Mouse (Mus musculus) forebrain, embryonic 16.5 days (tissue): Measurements from ENCODE around the gene Nle1. TPM values are rescaled to one million over a fixed set of nuclear protein-coding genes. Genes with fewer than 3 reads are reported as not detected.

Experiments used
- ATAC-seq: fragments of 200-750 bp; cut with Nextera tagmentation; 2 replicates; pipeline ENCODE4 v1.8.0; 2017; ENCODE audit warnings: mild to moderate bottlenecking, moderate library complexity
- H3K27ac ChIP-seq: fragments of 300-500 bp; sonication (generic); 2 replicates; pipeline ENCODE4 v1.5.1; 2014; ENCODE audit warnings: low read length, control low read depth
- H3K27me3 ChIP-seq: fragments of 300-500 bp; sonication (generic); replicated peaks from 2 replicates; pipeline ENCODE4 v1.6.1; 2014; ENCODE audit warnings: low read length; ENCODE audit not compliant: control insufficient read depth, insufficient read depth
- H3K36me3 ChIP-seq: fragments of 300-500 bp; sonication (generic); 2 replicates; pipeline ENCODE4 v1.6.1; 2014; ENCODE audit not compliant: control insufficient read depth, insufficient read depth
- H3K4me1 ChIP-seq: fragments of 300-500 bp; sonication (generic); replicated peaks from 2 replicates; pipeline ENCODE4 v1.6.1; 2014; ENCODE audit warnings: low read length; ENCODE audit not compliant: control insufficient read depth, insufficient read depth
- H3K4me2 ChIP-seq: fragments of 300-500 bp; sonication (generic); 2 replicates; pipeline ENCODE4 v1.6.1; 2014; ENCODE audit warnings: mild to moderate bottlenecking, low read length, control low read depth
- H3K4me3 ChIP-seq: fragments of 300-500 bp; sonication (generic); replicated peaks from 2 replicates; pipeline ENCODE4 v1.5.1; 2014; ENCODE audit warnings: mild to moderate bottlenecking, low read length, control low read depth
- H3K9ac ChIP-seq: fragments of 300-500 bp; sonication (generic); replicated peaks from 2 replicates; pipeline ENCODE4 v1.6.1; 2014; ENCODE audit warnings: low read depth, low read length, control low read depth
- H3K9me3 ChIP-seq: fragments of 300-500 bp; sonication (generic); 2 replicates; pipeline ENCODE4 v1.6.1; 2016; ENCODE audit warnings: low read length; ENCODE audit not compliant: control insufficient read depth
- WGBS: fragments of 180-500 bp; shearing (Covaris S2); extraction: QIAGEN DNeasy Blood & Tissue Kit; methylation state at CpG from one replicate; pipeline ENCODE4 v1.1.7; 2014; 5-methylcytosine and 5-hydroxymethylcytosine counted together
- polyA plus RNA-seq: library from polyadenylated mRNA; unstranded; fragments of >200 nt; fragmentation: Nextera tagmentation; extraction: Ambion mirVana; gene quantifications from 2 replicates; pipeline ENCODE4 v1.2.1, GENCODE M21; 2015

Nle1 gene
- polyA plus RNA-seq, 1 experiment from 2014 or later, result 39.7 TPM

DNA sequence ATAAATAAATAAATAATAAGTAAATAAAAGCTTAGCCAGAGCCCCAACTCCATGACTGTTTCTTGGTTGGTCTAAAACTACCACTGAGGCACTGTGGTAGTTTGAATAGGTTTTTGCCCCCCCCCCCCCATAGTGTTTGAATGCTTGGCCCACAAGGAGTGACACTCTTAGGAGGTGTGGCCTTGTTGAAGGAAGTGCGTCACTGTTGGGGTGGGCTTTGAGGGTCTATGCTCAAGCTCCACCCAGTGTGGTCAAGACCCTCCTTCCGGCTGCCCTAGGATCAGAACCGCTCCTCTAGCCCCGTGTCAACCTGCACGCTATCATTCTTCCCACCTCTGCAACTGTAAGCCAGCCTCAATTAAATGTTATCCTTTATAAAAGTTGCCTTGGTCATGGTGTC is 32.6 kb downstream of the Nle1 start:
- no peaks in the 10 kb centered on the region for H3K9me3 ChIP-seq
- no peak for ATAC-seq
- 0 out of 2 replicates have a peak, but pooled peaks cover 2% of the 10 kb centered on the region for H3K4me1 ChIP-seq
- H3K36me3 ChIP-seq, result no peaks in the 10 kb centered on the region
- no peak overlapping the region for H3K4me3 ChIP-seq
- no peak overlapping the region for H3K4me2 ChIP-seq
- no peaks in the 10 kb centered on the region for H3K27me3 ChIP-seq
- H3K9ac ChIP-seq, result no peak overlapping the region
- no peak overlapping the region for H3K27ac ChIP-seq
- 96% methylated on average over 5 of the region's 5 CpGs for WGBS

DNA sequence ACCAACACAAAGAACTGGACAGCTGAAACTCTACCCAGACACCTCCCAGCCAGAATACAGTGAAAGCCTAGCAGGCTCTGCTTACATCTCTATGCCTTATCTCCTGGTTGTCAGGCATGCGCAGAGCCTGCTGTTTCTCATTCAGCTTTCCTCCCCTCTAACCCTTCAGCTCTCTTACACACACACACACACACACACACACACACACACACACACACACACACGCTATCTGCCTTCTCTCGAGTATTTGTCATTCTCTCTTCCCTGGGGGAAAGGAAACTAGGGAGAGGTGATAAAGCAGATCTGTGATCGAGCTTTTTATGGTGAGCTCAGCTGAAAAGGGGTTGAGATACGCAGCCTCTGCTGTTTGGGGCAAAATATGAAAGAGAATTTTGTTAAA is 33.3 kb downstream of the Nle1 start:
- H3K4me1 ChIP-seq, result 0 out of 2 replicates have a peak, but pooled peaks cover 6% of the 10 kb centered on the region
- H3K4me3 ChIP-seq, result no peak overlapping the region
- no peaks in the 10 kb centered on the region for H3K27me3 ChIP-seq
- no peaks in the 10 kb centered on the region for H3K36me3 ChIP-seq
- no peak overlapping the region for H3K4me2 ChIP-seq
- H3K9me3 ChIP-seq, result no peaks in the 10 kb centered on the region
- ATAC-seq, result no peak
- 85% methylated on average over 5 of the region's 5 CpGs for WGBS
- H3K9ac ChIP-seq, result no peak overlapping the region
- no peak overlapping the region for H3K27ac ChIP-seq

DNA sequence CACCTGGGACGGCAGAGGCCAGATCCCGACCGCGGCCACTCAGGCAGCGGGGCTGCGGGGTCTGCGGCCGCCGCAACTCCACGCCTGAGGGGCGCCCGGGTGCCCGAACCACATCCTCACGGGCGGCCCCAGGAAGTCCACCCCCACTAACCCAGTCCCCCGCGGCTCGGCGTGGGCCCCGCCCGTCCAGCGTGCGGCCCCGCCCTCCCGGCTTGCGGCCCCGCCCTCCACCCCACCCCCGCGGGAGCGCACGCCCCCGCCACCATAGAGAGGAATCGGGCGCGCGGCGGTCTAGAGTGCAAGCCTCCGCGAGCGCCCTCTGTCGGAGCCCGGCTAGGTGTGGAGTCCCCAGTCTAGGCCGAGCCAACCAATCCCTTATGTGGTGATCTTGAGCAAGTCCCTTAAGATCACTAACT is 37.2 kb downstream of the Nle1 start, which contains the start of gene Rffl:
TSS of gene Rffl (minus strand) at position 180 of the 416 bp plus-strand sequence.
- ATAC-seq, result peak; percentile 97
- Histone ChIP-seq H3K4me3 (peak within 1 kb of the TSS; percentile 58), H3K27me3 (no peaks in the 10 kb centered on the region), H3K4me1 (peaks cover 16% of the 10 kb centered on the region), H3K4me2 (peak within 1 kb of the TSS; percentile 48), H3K27ac (no peak within 1 kb of the TSS), H3K9ac (peak within 1 kb of the TSS; percentile 55), H3K36me3 (no peaks in the 10 kb centered on the region), H3K9me3 (no peaks in the 10 kb centered on the region)
- under 1% methylated on average over 39 of the region's 43 CpGs for WGBS

DNA sequence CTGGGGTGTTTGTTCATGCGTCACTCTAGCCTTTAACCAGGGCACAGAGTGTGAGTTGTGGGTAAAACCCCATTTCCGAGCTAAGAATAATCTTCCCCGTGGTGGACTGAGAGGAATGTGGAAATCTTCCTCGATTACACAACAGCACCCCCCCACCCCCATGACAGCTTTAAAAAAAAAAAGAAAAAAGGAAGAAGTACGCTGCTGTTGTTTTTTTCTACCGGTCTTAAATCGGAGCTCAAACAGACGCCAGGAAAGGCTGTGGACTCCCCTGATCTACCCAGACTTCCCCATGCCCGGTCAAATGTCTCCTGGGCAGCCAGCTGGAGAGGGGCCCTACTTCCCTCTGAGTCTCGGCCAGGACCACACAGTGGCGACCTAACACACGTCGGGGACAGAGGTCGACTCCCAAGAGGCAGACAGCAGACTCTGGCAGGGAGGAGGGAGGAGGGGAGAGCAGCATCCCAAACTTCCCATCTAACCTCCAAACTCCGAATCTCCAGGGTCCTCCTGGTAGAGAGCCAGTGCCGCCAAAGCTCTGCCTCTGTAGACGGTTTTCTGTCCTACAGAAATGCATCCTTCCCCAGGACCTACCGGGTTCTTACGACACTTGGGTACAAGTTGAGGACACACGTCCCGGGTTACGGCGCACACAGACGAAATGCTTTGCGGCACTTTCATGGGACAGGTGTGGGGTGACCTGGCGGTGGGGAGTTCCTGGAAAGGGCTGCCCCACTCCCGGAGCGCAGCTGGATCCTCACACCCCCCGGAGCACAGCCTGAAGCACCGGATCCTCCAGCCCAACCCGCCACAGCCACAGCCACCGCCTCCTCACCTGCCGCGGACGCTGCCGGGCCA is 37.8 kb downstream of the Nle1 start:
- Histone ChIP-seq H3K4me3 (peak overlapping the region; percentile 58), H3K36me3 (no peaks in the 10 kb centered on the region), H3K4me2 (peak overlapping the region; percentile 48), H3K9me3 (no peaks in the 10 kb centered on the region), H3K27ac (no peak overlapping the region), H3K27me3 (no peaks in the 10 kb centered on the region), H3K9ac (peak overlapping the region; percentile 55), H3K4me1 (peaks cover 16% of the 10 kb centered on the region)
- 6% methylated on average over 36 of the region's 36 CpGs for WGBS
- peak; percentile 21 for ATAC-seq

DNA sequence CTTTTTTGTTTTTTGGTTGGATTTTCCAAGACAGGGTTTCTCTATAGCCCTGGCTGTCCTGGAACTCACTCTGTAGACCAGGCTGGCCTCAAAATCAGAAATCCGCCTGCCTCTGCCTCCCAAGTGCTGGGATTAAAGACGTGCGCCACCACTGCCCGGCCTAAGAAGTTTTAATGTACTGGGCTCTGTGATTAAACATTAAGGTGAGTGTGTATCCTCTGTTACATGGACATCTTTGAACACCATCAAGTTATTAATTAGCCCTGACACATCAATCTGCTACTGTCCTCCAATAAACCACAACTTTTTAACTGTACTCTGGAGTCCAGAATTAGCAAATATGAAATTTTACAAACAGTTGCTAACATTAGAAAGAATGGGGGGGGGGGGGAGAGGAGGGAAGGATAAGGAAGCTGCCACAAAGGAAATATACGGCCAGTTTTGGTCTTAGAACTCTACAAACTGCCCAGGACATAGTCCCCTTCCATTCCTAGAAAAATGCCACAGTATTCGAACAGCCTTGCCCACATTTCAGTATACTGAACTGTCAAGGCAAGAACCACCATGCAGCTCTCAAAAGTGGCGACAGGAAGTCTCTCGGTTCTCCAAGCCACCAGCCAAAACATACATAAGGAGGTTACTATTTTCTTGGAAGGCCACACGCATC is 38.6 kb downstream of the Nle1 start:
- 63% methylated on average over 9 of the region's 9 CpGs for WGBS
- no peak overlapping the region for H3K9ac ChIP-seq
- ATAC-seq, result no peak

DNA sequence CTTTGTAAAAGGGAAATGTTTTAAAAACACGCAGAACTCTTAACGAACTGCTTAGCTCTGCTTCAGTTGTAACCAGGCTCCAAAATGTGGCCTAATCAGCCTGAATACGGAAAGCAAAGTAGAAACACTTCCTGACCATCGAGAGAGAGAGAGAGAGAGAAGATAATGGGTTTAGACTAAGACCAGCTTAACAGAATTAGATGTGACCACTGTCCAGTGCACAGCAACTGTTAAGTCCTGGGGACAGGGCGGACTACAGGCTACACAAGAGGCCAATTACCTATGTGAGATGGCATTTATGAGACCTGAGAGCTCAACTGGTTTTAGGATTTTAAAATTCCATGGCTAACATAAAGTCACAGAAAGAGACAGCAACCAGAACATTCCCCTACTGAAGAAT is 40.3 kb downstream of the Nle1 start:
- Histone ChIP-seq H3K27me3 (no peaks in the 10 kb centered on the region), H3K9me3 (no peaks in the 10 kb centered on the region), H3K36me3 (no peaks in the 10 kb centered on the region), H3K27ac (no peak overlapping the region), H3K4me3 (no peak overlapping the region), H3K9ac (no peak overlapping the region), H3K4me1 (peaks cover 22% of the 10 kb centered on the region), H3K4me2 (no peak overlapping the region)
- no peak for ATAC-seq
- 44% methylated on average over 5 of the region's 5 CpGs for WGBS

More for the DNA sequence above, 38.6 kb downstream of the Nle1 start:
- H3K27ac ChIP-seq, result no peak overlapping the region
- H3K4me1 ChIP-seq, result peaks cover 16% of the 10 kb centered on the region
- H3K9me3 ChIP-seq, result no peaks in the 10 kb centered on the region
- H3K27me3 ChIP-seq, result no peaks in the 10 kb centered on the region
- H3K4me2 ChIP-seq, result peak overlapping the region; percentile 48
- no peaks in the 10 kb centered on the region for H3K36me3 ChIP-seq
- peak overlapping the region; percentile 58 for H3K4me3 ChIP-seq

DNA sequence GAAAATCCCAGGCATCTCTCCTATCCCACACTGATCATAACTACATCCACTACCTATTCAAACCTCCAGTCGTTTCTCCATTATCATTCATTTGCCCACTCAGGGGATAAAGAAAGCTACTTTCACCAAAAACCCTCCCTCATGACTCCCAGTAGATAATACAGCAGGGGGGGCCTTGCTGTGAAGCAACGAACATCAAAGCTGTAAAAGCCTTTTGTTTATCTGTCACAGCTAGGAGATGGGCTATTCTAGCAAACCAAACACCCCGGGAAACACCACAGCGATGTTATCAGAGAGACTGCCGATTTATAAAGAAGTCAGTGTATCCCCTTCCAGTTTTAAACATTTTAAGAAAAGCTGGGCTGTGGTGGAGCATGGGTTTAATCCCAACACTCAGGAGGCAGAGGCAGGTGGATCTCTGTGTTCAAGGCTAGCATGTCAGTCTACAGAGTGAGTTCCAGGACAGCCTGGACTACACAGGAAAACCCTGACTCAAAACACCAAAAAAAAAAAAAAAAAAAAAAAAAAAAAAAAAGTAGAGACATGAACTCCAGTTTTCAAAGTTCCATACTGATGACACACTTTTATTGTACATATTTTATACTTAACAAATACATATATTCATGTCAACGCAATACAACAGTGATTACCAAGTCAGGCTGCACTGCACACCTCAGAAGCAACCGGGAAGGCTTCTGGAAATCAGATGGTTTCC is 41.2 kb downstream of the Nle1 start:
- Histone ChIP-seq H3K9me3 (no peaks in the 10 kb centered on the region), H3K4me1 (peaks cover 28% of the 10 kb centered on the region), H3K4me3 (no peak overlapping the region), H3K27ac (no peak overlapping the region), H3K9ac (no peak overlapping the region), H3K27me3 (no peaks in the 10 kb centered on the region), H3K36me3 (no peaks in the 10 kb centered on the region), H3K4me2 (no peak overlapping the region)
- ATAC-seq, result no peak
- 29% methylated on average over 7 of the region's 7 CpGs for WGBS

DNA sequence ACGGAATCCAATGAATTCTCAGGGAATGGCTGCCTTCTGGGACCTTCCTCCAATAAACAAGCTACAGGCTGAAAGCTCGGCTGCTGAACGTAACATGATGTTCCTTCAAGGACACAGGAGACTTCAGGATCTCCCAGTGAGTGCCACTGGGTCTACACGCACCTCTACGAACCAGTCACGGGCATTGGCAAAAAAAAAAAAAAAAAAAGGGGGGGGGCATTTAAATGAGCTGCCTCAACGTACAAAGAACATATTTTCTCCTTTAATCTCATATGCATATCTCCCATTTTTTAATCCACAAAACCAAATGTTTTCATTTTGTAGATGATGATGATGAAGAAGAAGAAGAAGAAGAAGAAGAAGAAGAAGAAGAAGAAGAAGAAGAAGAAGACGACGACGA is 42.3 kb downstream of the Nle1 start:
- H3K9me3 ChIP-seq, result no peaks in the 10 kb centered on the region
- no peak overlapping the region for H3K4me2 ChIP-seq
- H3K4me3 ChIP-seq, result no peak overlapping the region
- no peaks in the 10 kb centered on the region for H3K27me3 ChIP-seq
- no peak overlapping the region for H3K9ac ChIP-seq
- H3K36me3 ChIP-seq, result no peaks in the 10 kb centered on the region
- H3K4me1 ChIP-seq, result peaks cover 35% of the 10 kb centered on the region
- WGBS, result 84% methylated on average over 10 of the region's 10 CpGs
- no peak overlapping the region for H3K27ac ChIP-seq
- ATAC-seq, result no peak

DNA sequence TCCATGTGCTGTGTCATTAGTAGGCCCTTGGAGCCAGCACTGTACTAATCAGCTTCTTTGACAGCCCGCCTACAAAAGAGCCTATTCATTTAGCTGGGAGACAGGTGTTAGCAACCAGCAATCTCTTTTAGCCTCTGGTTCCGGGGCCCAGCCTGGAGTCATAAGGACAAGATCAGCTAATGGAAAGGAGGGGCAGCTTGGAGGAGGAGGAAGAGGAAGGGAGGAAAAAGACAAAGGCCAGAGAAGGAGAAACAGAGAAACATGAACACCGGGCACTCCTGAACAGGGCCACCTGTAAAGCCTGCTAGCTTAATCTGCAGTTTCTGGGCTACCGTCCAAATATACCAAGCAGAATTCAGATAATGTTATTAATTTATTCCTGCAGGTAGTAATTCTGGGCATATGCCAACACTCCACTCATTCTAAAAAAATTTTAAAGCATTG is 44.7 kb downstream of the Nle1 start:
- WGBS, result 8% methylated on average over 4 of the region's 4 CpGs
- no peak overlapping the region for H3K4me2 ChIP-seq

More for the DNA sequence above, 44.7 kb downstream of the Nle1 start:
- Histone ChIP-seq H3K4me3 (no peak overlapping the region), H3K27me3 (no peaks in the 10 kb centered on the region), H3K4me1 (peaks cover 28% of the 10 kb centered on the region), H3K36me3 (no peaks in the 10 kb centered on the region), H3K9me3 (no peaks in the 10 kb centered on the region), H3K9ac (no peak overlapping the region), H3K27ac (peak overlapping the region; percentile 72)
- peak; percentile 79 for ATAC-seq
